Mouse (Mus musculus) stomach, embryonic 14.5 days (tissue): ENCODE data around the gene Mrvi1. TPM values are rescaled to one million over a fixed set of nuclear protein-coding genes. Genes with fewer than 3 reads are reported as not detected.

Source experiments
- ATAC-seq: fragments of 200-750 bp; cut with Nextera tagmentation; 2 replicates; pipeline ENCODE4 v1.8.0; 2017; ENCODE audit warnings: low read depth, moderate TSS enrichment; ENCODE audit not compliant: insufficient number of reproducible peaks, insufficient read depth, low FRiP score
- H3K27ac ChIP-seq: fragments of 300-500 bp; sonication (generic); 2 replicates; pipeline ENCODE4 v1.5.1; 2014; ENCODE audit warnings: mild to moderate bottlenecking, low read length, moderate library complexity, mixed read lengths
- H3K27me3 ChIP-seq: fragments of 300-500 bp; sonication (generic); 2 replicates; pipeline ENCODE4 v1.6.1; 2014; ENCODE audit warnings: low read length, control low read depth, mixed read lengths; ENCODE audit not compliant: control insufficient read depth, insufficient read depth
- H3K36me3 ChIP-seq: fragments of 300-500 bp; sonication (generic); 2 replicates; pipeline ENCODE4 v1.6.1; 2014; ENCODE audit warnings: mild to moderate bottlenecking, control low read depth, low read length, moderate library complexity, mixed read lengths; ENCODE audit not compliant: control insufficient read depth, insufficient read depth
- H3K4me1 ChIP-seq: fragments of 300-500 bp; sonication (generic); 2 replicates; pipeline ENCODE4 v1.6.1; 2014; ENCODE audit warnings: low read length, control low read depth, mixed read lengths; ENCODE audit not compliant: control insufficient read depth, insufficient read depth
- H3K4me2 ChIP-seq: fragments of 300-500 bp; sonication (generic); replicated peaks from 2 replicates; pipeline ENCODE4 v1.6.1; 2014; ENCODE audit warnings: low read depth, low read length, control low read depth
- H3K4me3 ChIP-seq: fragments of 300-500 bp; sonication (generic); 2 replicates; pipeline ENCODE4 v1.5.1; 2014; ENCODE audit warnings: low read depth, low read length, control low read depth
- H3K9ac ChIP-seq: fragments of 300-500 bp; sonication (generic); replicated peaks from 2 replicates; pipeline ENCODE4 v1.6.1; 2014; ENCODE audit warnings: low read depth, mild to moderate bottlenecking, control low read depth, low read length, moderate library complexity, mixed read lengths
- H3K9me3 ChIP-seq: fragments of 300-500 bp; sonication (generic); 2 replicates; pipeline ENCODE4 v1.6.1; 2016; ENCODE audit warnings: low read depth, low read length, control low read depth; ENCODE audit not compliant: control insufficient read depth
- WGBS: fragments of 180-500 bp; shearing (Covaris S2); extraction: QIAGEN DNeasy Blood & Tissue Kit; methylation state at CpG from one replicate; pipeline ENCODE4 v1.1.7; 2014; 5-methylcytosine and 5-hydroxymethylcytosine counted together
- polyA plus RNA-seq: library from polyadenylated mRNA; unstranded; fragments of >200 nt; fragmentation: Nextera tagmentation; extraction: Ambion mirVana; gene quantifications from 2 replicates; pipeline ENCODE4 v1.2.1, GENCODE M21; 2014

Gene Mrvi1
- polyA plus RNA-seq, 1 experiment from 2014 or later: 36.3 TPM

GRCm38 (mm10) chr7:110967373-110967772, 14.9 kb downstream of the Mrvi1 start:
- Histone ChIP-seq H3K9me3 (no peaks in the 10 kb centered on the region), H3K9ac (no peak overlapping the region), H3K4me3 (no peak overlapping the region), H3K4me2 (no peak overlapping the region), H3K4me1 (no peaks in the 10 kb centered on the region; the same call in 1 of the 2 replicates), H3K27me3 (no peaks in the 10 kb centered on the region), H3K27ac (no peak overlapping the region), H3K36me3 (no peaks in the 10 kb centered on the region)
- ATAC-seq: no peak
- WGBS: 76% methylated on average over 4 of the region's 4 CpGs

GRCm38 (mm10) chr7:110966853-110967252, 15.4 kb downstream of the Mrvi1 start:
- Histone ChIP-seq H3K27me3 (no peaks in the 10 kb centered on the region), H3K27ac (no peak overlapping the region), H3K4me1 (no peaks in the 10 kb centered on the region), H3K4me2 (no peak overlapping the region), H3K4me3 (no peak overlapping the region), H3K36me3 (no peaks in the 10 kb centered on the region), H3K9me3 (no peaks in the 10 kb centered on the region), H3K9ac (no peak overlapping the region)
- no peak for ATAC-seq
- 90% methylated on average over 5 of the region's 5 CpGs for WGBS

- Histone ChIP-seq H3K4me2 (no peak overlapping the region), H3K4me1 (no peaks in the 10 kb centered on the region), H3K36me3 (no peaks in the 10 kb centered on the region), H3K27me3 (no peaks in the 10 kb centered on the region), H3K9ac (no peak overlapping the region), H3K4me3 (no peak overlapping the region), H3K27ac (no peak overlapping the region), H3K9me3 (no peaks in the 10 kb centered on the region)
- ATAC-seq: no peak
- 85% methylated on average over 3 of the region's 3 CpGs for WGBS
Observed at GRCm38 (mm10) chr7:110965387-110965786, 16.9 kb downstream of the Mrvi1 start.

GRCm38 (mm10) chr7:110963655-110963997, 18.6 kb downstream of the Mrvi1 start:
- WGBS: 80% methylated on average over 3 of the region's 3 CpGs
- no peak overlapping the region for H3K4me3 ChIP-seq
- no peaks in the 10 kb centered on the region for H3K27me3 ChIP-seq
- ATAC-seq: no peak
- H3K4me1 ChIP-seq: no peaks in the 10 kb centered on the region
- H3K9ac ChIP-seq: no peak overlapping the region
- H3K36me3 ChIP-seq: no peaks in the 10 kb centered on the region
- no peak overlapping the region for H3K27ac ChIP-seq
- H3K4me2 ChIP-seq: no peak overlapping the region
- no peaks in the 10 kb centered on the region for H3K9me3 ChIP-seq

GRCm38 (mm10) chr7:110962943-110963654, 19.2 kb downstream of the Mrvi1 start:
- no peak overlapping the region for H3K4me2 ChIP-seq
- H3K27ac ChIP-seq: no peak overlapping the region
- H3K36me3 ChIP-seq: no peaks in the 10 kb centered on the region
- no peaks in the 10 kb centered on the region for H3K4me1 ChIP-seq
- H3K4me3 ChIP-seq: no peak overlapping the region
- WGBS: 69% methylated on average over 9 of the region's 9 CpGs
- H3K9ac ChIP-seq: no peak overlapping the region
- no peak for ATAC-seq
- H3K27me3 ChIP-seq: no peaks in the 10 kb centered on the region
- H3K9me3 ChIP-seq: no peaks in the 10 kb centered on the region

- no peaks in the 10 kb centered on the region for H3K36me3 ChIP-seq
- no peaks in the 10 kb centered on the region for H3K4me1 ChIP-seq
- H3K4me2 ChIP-seq: no peak overlapping the region
- no peak overlapping the region for H3K27ac ChIP-seq
- ATAC-seq: no peak
- WGBS: 88% methylated on average over 3 of the region's 3 CpGs
- H3K4me3 ChIP-seq: no peak overlapping the region
- H3K27me3 ChIP-seq: no peaks in the 10 kb centered on the region
- no peak overlapping the region for H3K9ac ChIP-seq
- no peaks in the 10 kb centered on the region for H3K9me3 ChIP-seq
Observed at GRCm38 (mm10) chr7:110962497-110962896, 19.8 kb downstream of the Mrvi1 start.

- Histone ChIP-seq H3K4me3 (no peak overlapping the region), H3K4me2 (no peak overlapping the region), H3K9me3 (no peaks in the 10 kb centered on the region), H3K27ac (no peak overlapping the region), H3K36me3 (no peaks in the 10 kb centered on the region), H3K9ac (no peak overlapping the region), H3K27me3 (no peaks in the 10 kb centered on the region), H3K4me1 (no peaks in the 10 kb centered on the region)
- no peak for ATAC-seq
- WGBS: 88% methylated on average over 14 of the region's 14 CpGs
Observed at GRCm38 (mm10) chr7:110956422-110957170, 25.7 kb downstream of the Mrvi1 start.

- WGBS: 55% methylated on average over 2 of the region's 2 CpGs
- Histone ChIP-seq H3K4me1 (no peaks in the 10 kb centered on the region), H3K27me3 (no peaks in the 10 kb centered on the region), H3K36me3 (no peaks in the 10 kb centered on the region), H3K4me3 (no peak overlapping the region), H3K9ac (no peak overlapping the region), H3K9me3 (no peaks in the 10 kb centered on the region), H3K27ac (no peak overlapping the region), H3K4me2 (no peak overlapping the region)
- ATAC-seq: no peak
Observed at GRCm38 (mm10) chr7:110955576-110955975, 26.7 kb downstream of the Mrvi1 start.
